Mouse (Mus musculus): ENCODE results near the gene Ap1g2. TPM values are rescaled to one million over a fixed set of nuclear protein-coding genes. Genes with fewer than 3 reads are reported as not detected.

Ap1g2 gene
- total and polyA plus RNA-seq, 3 experiments: 12.6 to 47.9 TPM; not detected in 1

GRCm38 (mm10) chr14:55096573-55097087, 9.8 kb downstream of the Ap1g2 start:
- Histone ChIP-seq H3K27ac (ENCODE audit: control insufficient read depth, low read depth, low read length) (no peak overlapping the region), H3K4me3 (ENCODE audit: control insufficient read depth in 1 of 2, insufficient read depth in 1 of 2, low read depth in 2 of 2, low read length in 2 of 2) (no peak overlapping the region), H3K4me1 (ENCODE audit: control insufficient read depth in 1 of 2, insufficient read depth in 2 of 2, low read length in 2 of 2) (peaks cover 0 to 7% of the 10 kb centered on the region in 2 experiments; a peak in 3 of 4 replicates), H3K36me3 (ENCODE audit: control insufficient read depth in 1 of 2, insufficient read depth in 2 of 2, low read length in 2 of 2) (no peaks in the 10 kb centered on the region; a peak in 1 of 4 replicates), H3K9me3 (replicated peaks; ENCODE audit: insufficient read depth, low read length) (no peaks in the 10 kb centered on the region), H3K27me3 (ENCODE audit: control insufficient read depth in 1 of 2, insufficient read depth in 2 of 2, low read length in 2 of 2) (no peaks in the 10 kb centered on the region), H3K79me2 (ENCODE audit: control insufficient read depth, insufficient read depth, low read length, poor library complexity) (peaks cover 7% of the 10 kb centered on the region), H3K9ac (ENCODE audit: control insufficient read depth, low read depth, low read length, poor library complexity, severe bottlenecking) (no peak overlapping the region)
- TF ChIP-seq EP300 (IDR thresholded peaks at IDR 0.05; ENCODE audit: low read depth in 1 of 2, low read length in 2 of 2): no peak
- no peak for TF ChIP-seq ZKSCAN1 (IDR thresholded peaks at IDR 0.05; ENCODE audit: low read depth, low read length)
- TF ChIP-seq MAX (IDR thresholded peaks at IDR 0.05; ENCODE audit: low read length): no peak
- no peak for TF ChIP-seq MAZ (IDR thresholded peaks at IDR 0.05; ENCODE audit: low read depth, low read length)
- TF ChIP-seq BHLHE40 (IDR thresholded peaks at IDR 0.05; ENCODE audit: borderline replicate concordance, low read depth, low read length): no peak
- no peak for TF ChIP-seq RCOR1 (IDR thresholded peaks at IDR 0.05; ENCODE audit: low read depth, low read length)
- no peak for TF ChIP-seq SIN3A (IDR thresholded peaks at IDR 0.05; ENCODE audit: low read length)
- no peak for TF ChIP-seq USF2 (IDR thresholded peaks at IDR 0.05; ENCODE audit: borderline replicate concordance in 1 of 2, insufficient read depth in 1 of 2, low read depth in 1 of 2, low read length in 2 of 2)
- TF ChIP-seq JUND (IDR thresholded peaks at IDR 0.05; ENCODE audit: low read depth, low read length): no peak
- TF ChIP-seq POLR2AphosphoS2 (IDR thresholded peaks at IDR 0.05; ENCODE audit: low read length): no peak
- TF ChIP-seq HCFC1 (IDR thresholded peaks at IDR 0.05; ENCODE audit: low read depth, low read length): no peak
- no peak for TF ChIP-seq TCF12 (IDR thresholded peaks at IDR 0.05; ENCODE audit: low read depth, low read length)
- no peak for TF ChIP-seq ZNF384 (IDR thresholded peaks at IDR 0.05; ENCODE audit: low read depth, low read length)
- no peak for TF ChIP-seq E2F4 (IDR thresholded peaks at IDR 0.05; ENCODE audit: borderline replicate concordance, low read depth, low read length)
- TF ChIP-seq RAD21 (IDR thresholded peaks at IDR 0.05; ENCODE audit: low read depth, low read length): no peak
- no peak for TF ChIP-seq GABPA (IDR thresholded peaks at IDR 0.05; ENCODE audit: low read depth, low read length)
- TF ChIP-seq USF1 (IDR thresholded peaks at IDR 0.05; ENCODE audit: low read depth, low read length): no peak
- no peak for TF ChIP-seq CHD2 (IDR thresholded peaks at IDR 0.05; ENCODE audit: low read length)
- TF ChIP-seq CHD1 (IDR thresholded peaks at IDR 0.05; ENCODE audit: low read depth, low read length): no peak
- no peak for DNase-seq (ENCODE audit: low read depth, low spot score)

GRCm38 (mm10) chr14:55095671-55096070, 10.7 kb downstream of the Ap1g2 start:
- Histone ChIP-seq H3K79me2 (ENCODE audit: control insufficient read depth, insufficient read depth, low read length, poor library complexity) (peaks cover 7% of the 10 kb centered on the region), H3K9me3 (replicated peaks; ENCODE audit: insufficient read depth, low read length) (no peaks in the 10 kb centered on the region), H3K4me1 (ENCODE audit: control insufficient read depth in 1 of 2, insufficient read depth in 2 of 2, low read length in 2 of 2) (peaks cover 0 to 12% of the 10 kb centered on the region in 2 experiments; a peak in 3 of 4 replicates), H3K27me3 (ENCODE audit: control insufficient read depth in 1 of 2, insufficient read depth in 2 of 2, low read length in 2 of 2) (no peaks in the 10 kb centered on the region), H3K9ac (ENCODE audit: control insufficient read depth, low read depth, low read length, poor library complexity, severe bottlenecking) (peak overlapping the region; percentile 87), H3K4me3 (ENCODE audit: control insufficient read depth in 1 of 2, insufficient read depth in 1 of 2, low read depth in 2 of 2, low read length in 2 of 2) (peak overlapping the region in 1 of 2 experiments; percentile 93; a peak in 3 of 4 replicates), H3K27ac (ENCODE audit: control insufficient read depth, low read depth, low read length) (no peak overlapping the region), H3K36me3 (ENCODE audit: control insufficient read depth in 1 of 2, insufficient read depth in 2 of 2, low read length in 2 of 2) (peaks cover 0 to 4% of the 10 kb centered on the region in 2 experiments; a peak in 1 of 4 replicates)
- DNase-seq (ENCODE audit: low read depth, low spot score): peak; percentile 17
- TF ChIP-seq ZNF384 (IDR thresholded peaks at IDR 0.05; ENCODE audit: low read depth, low read length) (no peak), MEF2A (IDR thresholded peaks at IDR 0.05; ENCODE audit: extremely low read depth, insufficient replicate concordance, low read depth, low read length, poor library complexity, severe bottlenecking) (no peak), MAX (IDR thresholded peaks at IDR 0.05; ENCODE audit: low read length) (no peak), MXI1 (IDR thresholded peaks at IDR 0.05; ENCODE audit: low read depth, low read length) (no peak), E2F4 (IDR thresholded peaks at IDR 0.05; ENCODE audit: borderline replicate concordance, low read depth, low read length) (no peak), POLR2AphosphoS5 (IDR thresholded peaks at IDR 0.05; ENCODE audit: borderline replicate concordance, low read depth, low read length) (no peak), NELFE (IDR thresholded peaks at IDR 0.05; ENCODE audit: low read depth, low read length) (no peak)
